Mouse (Mus musculus) ES-E14 (cell line): ENCODE data around the gene Cnpy3. TPM values are rescaled to one million over a fixed set of nuclear protein-coding genes. Genes with fewer than 3 reads are reported as not detected.

Experiments used
- DNase-seq: peaks from one replicate; pipeline ENCODE4 v3.0.0-alpha.2; 2013; ENCODE audit warnings: low read depth, low spot score
- H3K27ac ChIP-seq: 2 replicates; pipeline ENCODE4 v1.5.1; 2012; ENCODE audit warnings: low read depth, mild to moderate bottlenecking, low read length, moderate library complexity, mixed read lengths; ENCODE audit not compliant: poor library complexity, insufficient read depth, severe bottlenecking
- H3K36me3 ChIP-seq: 2 replicates; pipeline ENCODE4 v1.6.1; 2012; ENCODE audit warnings: mild to moderate bottlenecking, low read length, moderate library complexity, mixed read lengths; ENCODE audit not compliant: control insufficient read depth, poor library complexity, insufficient read depth, severe bottlenecking
- H3K4me1 ChIP-seq, 2 experiments: fragments of 150-350 bp in 1 of 2; sonication (generic) in 1 of 2; 2 replicates each; pipeline ENCODE4 v1.6.1; 2012; ENCODE audit warnings: low read length in 2 of 2, mild to moderate bottlenecking in 1 of 2, mixed read lengths in 1 of 2; ENCODE audit not compliant: control insufficient read depth in 2 of 2, insufficient read depth in 2 of 2, poor library complexity in 1 of 2
- H3K4me3 ChIP-seq, 2 experiments: fragments of 150-350 bp in 1 of 2; sonication (generic) in 1 of 2; 2 replicates each; pipeline ENCODE4 v1.5.1; 2012; ENCODE audit warnings: low read length in 2 of 2, low read depth in 1 of 2, mild to moderate bottlenecking in 1 of 2, mixed read lengths in 1 of 2; ENCODE audit not compliant: insufficient read depth in 1 of 2, poor library complexity in 1 of 2, severe bottlenecking in 1 of 2
- H3K9ac ChIP-seq: 2 replicates; pipeline ENCODE4 v1.6.1; 2012; ENCODE audit warnings: low read depth, mild to moderate bottlenecking, low read length, mixed read lengths; ENCODE audit not compliant: poor library complexity, insufficient read depth, severe bottlenecking
- H3K9me3 ChIP-seq: fragments of 150-350 bp; sonication (generic); 2 replicates; pipeline ENCODE4 v1.6.1; 2012; ENCODE audit warnings: low read depth, mild to moderate bottlenecking, low read length; ENCODE audit not compliant: control insufficient read depth, insufficient read depth
- CHD2 ChIP-seq: IDR thresholded peaks from 2 replicates; pipeline ENCODE4 v1.6.1; 2014; ENCODE audit warnings: mild to moderate bottlenecking, low read depth, low read length, inconsistent platforms
- HCFC1 ChIP-seq: IDR thresholded peaks from 2 replicates; pipeline ENCODE4 v1.6.1; 2012; ENCODE audit warnings: low read length, inconsistent platforms, borderline replicate concordance; ENCODE audit not compliant: insufficient read depth
- MAFK ChIP-seq: IDR thresholded peaks from 2 replicates; pipeline ENCODE4 v1.6.1; 2014; ENCODE audit warnings: mild to moderate bottlenecking, low read depth, low read length, inconsistent platforms; ENCODE audit not compliant: insufficient read depth
- ZC3H11A ChIP-seq: IDR thresholded peaks from 2 replicates; pipeline ENCODE4 v1.6.1; 2012; ENCODE audit warnings: low read depth, mild to moderate bottlenecking, inconsistent platforms, low read length, borderline replicate concordance
- ZNF384 ChIP-seq: IDR thresholded peaks from 2 replicates; pipeline ENCODE4 v1.6.1; 2012; ENCODE audit warnings: low read depth, low read length, inconsistent platforms
- in situ Hi-C, 2 experiments: fragments of 600-800 bp; cut with MboI; formaldehyde crosslinking; loops; one replicate each; pipeline ENCODE4 v1.15.1; 2025; ENCODE audit warnings: low sequenced_read_pairs in 2 of 2, inconsistent platforms in 1 of 2; ENCODE audit not compliant: unreplicated experiment in 2 of 2
- total RNA-seq: library from RNA; depleted of rRNA; stranded (reverse); fragments of 300-350 nt; gene quantifications from 2 replicates; pipeline ENCODE4 v1.2.3, GENCODE M21; 2012

The Cnpy3 gene
- total RNA-seq, 1 experiment, result 69.7 TPM

- in situ Hi-C loops, result no loop called here
- H3K9ac ChIP-seq, result 0 out of 2 replicates have a peak overlapping the region, but pooled peaks have one; percentile 40
- H3K27ac ChIP-seq, result no peak overlapping the region
- H3K4me1 ChIP-seq, result peaks cover 0 to 2% of the 10 kb centered on the region in 2 experiments; a peak in 2 of 4 replicates
- no peak for DNase-seq
- H3K9me3 ChIP-seq, result no peaks in the 10 kb centered on the region
- peaks cover 6% of the 10 kb centered on the region; the same call in 1 of the 2 replicates for H3K36me3 ChIP-seq
- H3K4me3 ChIP-seq, result peak overlapping the region in 1 of 2 experiments; percentile 27; a peak in 2 of 4 replicates
- no peak for TF ChIP-seq CHD2
- no peak for TF ChIP-seq MAFK
- no peak for TF ChIP-seq HCFC1
- TF ChIP-seq ZNF384, result no peak
- TF ChIP-seq ZC3H11A, result no peak
Measured at GRCm38 (mm10) chr17:46725273-46725672, 26.7 kb downstream of the Cnpy3 start.

GRCm38 (mm10) chr17:46724477-46725084 lies 27.4 kb downstream of the Cnpy3 start:
- H3K4me1 ChIP-seq, result peaks cover 0 to 2% of the 10 kb centered on the region in 2 experiments; a peak in 2 of 4 replicates
- H3K27ac ChIP-seq, result no peak overlapping the region
- H3K9ac ChIP-seq, result no peak overlapping the region; the same call in 1 of the 2 replicates
- peaks cover 6% of the 10 kb centered on the region; the same call in 1 of the 2 replicates for H3K36me3 ChIP-seq
- TF ChIP-seq CHD2 (no peak), MAFK (no peak), ZC3H11A (no peak), HCFC1 (no peak), ZNF384 (no peak)
- no peaks in the 10 kb centered on the region for H3K9me3 ChIP-seq
- DNase-seq, result no peak
- in situ Hi-C loops, result no loop called here
- H3K4me3 ChIP-seq, result no peak overlapping the region

GRCm38 (mm10) chr17:46721077-46721476 lies 30.9 kb downstream of the Cnpy3 start:
- no peak for DNase-seq
- H3K36me3 ChIP-seq, result peaks cover 6% of the 10 kb centered on the region; the same call in 1 of the 2 replicates
- H3K27ac ChIP-seq, result no peak overlapping the region
- in situ Hi-C loops, result no loop called here
- H3K4me3 ChIP-seq, result no peak overlapping the region
- TF ChIP-seq HCFC1 (no peak), MAFK (no peak)
- no peaks in the 10 kb centered on the region for H3K9me3 ChIP-seq
- H3K4me1 ChIP-seq, result no peaks in the 10 kb centered on the region; a peak in 1 of 4 replicates
- H3K9ac ChIP-seq, result no peak overlapping the region

GRCm38 (mm10) chr17:46714756-46715481 lies 37.1 kb downstream of the Cnpy3 start:
- no peak overlapping the region for H3K4me3 ChIP-seq
- no peaks in the 10 kb centered on the region for H3K9me3 ChIP-seq
- peaks cover 8% of the 10 kb centered on the region; the same call in 1 of the 2 replicates for H3K36me3 ChIP-seq
- H3K9ac ChIP-seq, result no peak overlapping the region
- peak; percentile 73 for DNase-seq
- in situ Hi-C loops, result no loop called here
- H3K27ac ChIP-seq, result no peak overlapping the region
- H3K4me1 ChIP-seq, result peaks cover 0 to 2% of the 10 kb centered on the region in 2 experiments; a peak in 2 of 4 replicates
- 0 out of 2 replicates have a peak, but pooled peaks have one; percentile 6 for TF ChIP-seq MAFK
- TF ChIP-seq ZNF384, result no peak
- peak; percentile 38; the same call in 1 of the 2 replicates for TF ChIP-seq ZC3H11A
- no peak for TF ChIP-seq HCFC1
- TF ChIP-seq CHD2, result no peak
